Mouse (Mus musculus) gastrocnemius, postnatal 10 days (tissue): ENCODE measurements around the gene Cdc42se2. TPM values are rescaled to one million over a fixed set of nuclear protein-coding genes. Genes with fewer than 3 reads are reported as not detected.

Experiments
- DNase-seq: peaks from one replicate; pipeline ENCODE4 v3.0.0; 2021; ENCODE audit warnings: mixed read lengths
- long read RNA-seq, 2 experiments: library from polyadenylated mRNA; stranded (forward); transcript quantifications; one replicate each; pipeline ENCODE4 v2.0.0; 2021
- total RNA-seq, 2 experiments: library from RNA; stranded (reverse); gene quantifications; 2 replicates each; pipeline ENCODE4 v1.2.3; 2021

Gene Cdc42se2
- 10 to 100 TPM; 22.1 to 22.5 TPM for total RNA-seq
- long read RNA-seq, experiment 1, transcript Cdc42se2-201 (6 exons, 3,069 nt): major isoform, 45 of 65 reads
- long read RNA-seq, experiment 1, partial matches to known transcripts: 2 of 65 reads
- long read RNA-seq, experiment 1, other reads (novel, unspliced or antisense): 17 of 65 reads
- long read RNA-seq, experiment 2, transcript Cdc42se2-201 (6 exons, 3,069 nt): major isoform, 41 of 51 reads
- long read RNA-seq, experiment 2, partial matches to known transcripts: 0 of 51 reads
- long read RNA-seq, experiment 2, other reads (novel, unspliced or antisense): 10 of 51 reads

DNA sequence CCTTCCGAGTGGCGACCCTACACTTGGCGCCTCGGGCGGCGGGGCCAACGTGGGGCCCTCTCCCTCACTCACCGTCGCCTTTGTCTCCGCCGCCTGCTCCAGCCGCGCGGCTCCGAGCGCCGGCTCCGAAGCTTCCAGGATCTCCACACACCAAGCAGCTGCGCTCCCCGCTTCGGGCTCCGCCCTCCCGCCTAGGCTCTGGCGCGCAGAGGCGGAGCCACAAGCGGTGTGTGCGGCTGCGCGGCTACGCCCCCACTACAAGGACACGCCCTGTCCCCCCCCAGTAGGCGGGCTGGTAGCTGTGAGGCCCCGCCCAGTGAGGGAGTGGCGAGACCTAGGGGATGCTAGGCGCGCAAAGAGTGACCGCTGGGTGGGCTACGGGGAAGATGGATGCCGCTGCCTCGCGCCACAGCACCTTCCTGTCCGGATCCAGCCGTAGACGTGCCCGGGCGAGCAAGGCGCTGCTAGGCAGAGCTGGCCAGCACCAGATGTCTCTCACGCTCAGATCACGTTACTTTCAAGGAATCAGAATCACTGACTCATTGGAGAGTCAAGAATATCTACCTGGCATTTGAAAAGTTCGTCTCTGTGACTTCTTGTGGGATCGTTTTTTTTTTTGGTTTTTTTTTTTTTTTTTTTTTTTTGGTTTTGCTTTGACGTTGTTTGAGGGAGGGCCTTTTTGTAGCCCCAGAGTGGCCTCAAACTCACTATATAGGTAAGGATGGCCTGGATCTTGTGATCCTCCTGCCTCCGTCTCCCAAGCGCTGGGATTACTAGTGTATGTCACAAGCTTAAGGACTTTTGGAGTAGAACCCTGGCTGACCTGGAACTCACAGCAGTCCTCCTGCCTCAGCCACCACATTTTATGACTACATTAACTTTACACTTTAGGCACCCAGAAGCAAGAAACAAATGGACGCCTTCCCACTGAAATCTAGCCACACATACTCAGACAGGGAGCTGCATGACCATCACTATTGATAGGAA lies at the start of gene Cdc42se2:
Gene Cdc42se2, minus strand, starts transcription at position 188 of the 987 bp plus-strand sequence.
- peak; percentile 96 for DNase-seq

DNA sequence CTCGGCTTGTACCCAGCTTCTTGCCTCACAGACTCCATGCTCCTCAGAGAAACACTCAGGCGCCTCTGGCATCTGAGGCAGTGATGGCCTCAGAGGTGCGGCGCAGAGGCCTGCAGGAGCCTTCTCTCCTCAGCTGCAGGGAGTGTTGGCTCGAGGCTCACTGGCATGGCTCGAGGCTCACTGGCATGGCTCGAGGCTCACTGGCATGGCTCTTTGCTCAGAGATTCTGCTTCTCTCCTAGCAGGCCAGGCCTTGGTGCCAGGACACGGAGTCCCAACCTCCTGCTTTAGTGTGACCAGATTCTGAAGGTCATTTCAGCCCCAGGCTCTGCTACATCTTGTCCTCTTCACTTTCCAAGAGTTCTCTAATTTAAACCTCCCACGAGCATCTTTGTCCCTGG lies 48.6 kb upstream of the Cdc42se2 start:
- DNase-seq: peak; percentile 74

DNA sequence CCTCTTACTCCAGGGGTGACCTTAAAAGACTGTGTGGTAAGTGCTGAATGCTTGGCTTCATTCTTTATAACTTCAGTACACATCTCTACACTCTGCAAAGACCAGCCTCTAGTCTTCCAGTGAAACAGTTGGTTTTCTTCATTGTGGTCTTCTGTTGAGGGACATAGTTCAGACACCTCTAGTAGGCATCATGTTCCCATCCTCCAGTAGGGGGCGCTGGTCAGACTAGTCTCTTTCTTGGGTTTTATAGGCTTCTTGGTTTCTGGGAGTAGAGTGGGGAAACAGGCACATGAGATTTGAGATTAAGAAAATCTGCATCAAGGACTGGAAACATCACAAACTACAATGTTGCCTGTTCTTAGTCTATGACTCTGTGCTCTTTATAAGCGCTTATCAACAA lies 47.1 kb upstream of the Cdc42se2 start:
- DNase-seq: no peak

DNA sequence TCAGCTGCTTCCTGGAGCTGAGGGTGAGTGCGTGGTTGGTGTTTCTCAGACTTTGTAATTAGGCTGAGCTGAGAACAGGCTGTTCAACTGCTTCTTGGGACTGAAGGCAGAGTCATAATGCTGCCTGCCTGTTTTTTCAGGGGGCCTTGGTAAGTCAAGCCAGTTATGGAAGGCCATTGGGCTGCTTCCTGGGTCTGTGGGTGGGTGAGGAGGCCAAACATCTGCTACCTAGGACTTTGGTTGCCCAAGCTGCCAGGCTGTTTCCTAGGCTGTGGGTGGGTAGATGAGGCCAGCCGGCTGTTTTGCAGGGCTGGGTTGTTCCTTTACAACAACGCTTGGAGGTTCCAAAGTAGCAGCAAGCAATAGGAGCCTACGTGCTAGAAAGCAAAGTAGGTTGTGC lies 46.4 kb upstream of the Cdc42se2 start:
- DNase-seq: no peak

DNA sequence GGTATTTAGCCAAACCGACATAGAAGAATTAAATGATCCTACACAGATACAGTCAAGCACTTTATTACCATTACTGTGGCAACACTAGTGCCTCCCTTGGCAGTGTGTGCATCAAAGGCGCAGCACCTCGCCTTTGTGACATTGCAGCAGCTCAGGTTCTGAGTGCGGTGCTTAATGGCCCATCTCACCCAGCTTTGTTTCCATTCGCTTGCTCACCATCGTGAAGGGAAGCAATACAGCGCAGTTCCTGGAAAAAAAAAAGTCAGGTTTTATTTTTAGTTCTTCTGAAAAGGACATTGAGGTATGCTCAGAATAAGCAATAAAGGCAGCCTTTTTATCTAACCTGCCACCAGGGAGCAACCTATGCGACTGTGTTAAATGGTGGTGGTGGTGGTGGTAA lies 39.3 kb upstream of the Cdc42se2 start:
- no peak for DNase-seq

DNA sequence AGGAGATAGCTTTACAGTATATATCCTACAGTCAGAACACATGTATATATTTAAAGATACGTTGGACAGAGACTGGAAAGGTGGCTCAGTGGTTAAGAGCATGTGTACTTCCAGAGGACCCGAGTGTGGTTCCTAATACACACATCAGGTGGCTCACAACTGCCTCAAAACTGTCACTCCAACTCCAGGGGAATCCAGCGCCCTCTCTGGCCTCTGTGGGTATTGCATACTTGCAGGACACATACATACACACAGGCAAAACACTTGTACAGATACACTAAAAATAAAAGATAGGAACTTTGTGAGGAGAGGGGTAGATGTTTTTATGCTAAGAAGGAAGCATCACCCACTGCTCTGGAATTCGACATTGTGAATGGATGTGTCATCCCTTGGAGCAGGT lies 38.3 kb upstream of the Cdc42se2 start:
- DNase-seq: no peak

DNA sequence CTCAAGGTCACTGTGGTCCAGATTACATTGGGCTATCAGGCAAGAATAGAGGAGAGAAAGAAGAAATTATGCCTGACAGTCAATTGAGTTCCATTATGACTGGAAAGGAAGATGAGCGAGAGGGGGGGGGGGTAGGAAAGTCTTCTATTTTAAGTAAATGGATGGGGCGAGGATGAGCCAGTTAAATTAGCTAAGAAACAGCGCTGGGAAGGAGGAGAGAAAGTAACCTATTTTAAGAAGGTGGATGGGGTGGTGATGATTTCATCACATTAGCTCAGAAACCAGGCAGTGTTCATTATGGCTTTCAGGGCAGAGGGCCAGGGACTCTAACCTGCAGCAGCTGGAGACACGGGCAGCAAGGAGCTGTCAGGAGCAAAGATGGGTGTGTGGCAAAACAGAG lies 36.0 kb upstream of the Cdc42se2 start:
- DNase-seq: no peak

DNA sequence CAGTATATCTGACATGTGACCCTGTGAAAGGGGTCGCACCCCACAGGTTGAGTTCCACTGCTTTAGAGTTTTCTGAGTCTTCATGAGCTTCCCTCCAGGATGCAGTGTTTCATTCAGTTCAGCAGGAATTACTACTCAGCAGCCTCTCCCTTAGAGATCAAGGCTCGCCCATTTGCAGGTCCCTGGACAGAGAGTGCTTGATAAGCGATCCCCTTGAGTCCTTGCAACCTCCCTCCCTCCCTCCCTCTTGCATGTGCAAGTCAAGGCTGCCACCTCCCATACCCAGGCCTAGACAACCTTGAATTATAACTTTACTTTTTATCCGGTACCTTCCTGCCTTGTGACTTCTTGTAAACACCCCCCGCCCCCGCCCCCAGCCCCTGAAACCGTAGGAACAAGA lies 32.0 kb upstream of the Cdc42se2 start:
- no peak for DNase-seq

DNA sequence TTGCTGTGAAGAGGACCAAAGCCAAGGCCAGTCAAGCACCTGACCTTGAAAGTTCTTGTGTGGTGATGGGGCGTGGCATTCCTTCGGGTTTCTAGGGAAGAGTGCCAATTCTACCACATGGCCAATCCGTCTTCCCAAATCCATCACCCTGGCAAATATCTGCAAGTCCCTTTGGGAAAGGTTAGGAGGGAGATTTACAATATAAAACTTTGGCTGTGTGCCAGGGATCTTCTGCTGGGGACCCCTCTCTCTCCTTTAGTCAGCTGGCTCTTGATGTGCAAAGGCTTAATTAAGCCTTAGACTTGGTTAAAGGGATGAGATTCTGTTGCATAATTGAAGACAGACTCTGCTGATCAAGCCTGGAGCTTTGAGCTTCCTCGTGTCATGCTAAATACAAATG lies 30.0 kb upstream of the Cdc42se2 start:
- DNase-seq: no peak

DNA sequence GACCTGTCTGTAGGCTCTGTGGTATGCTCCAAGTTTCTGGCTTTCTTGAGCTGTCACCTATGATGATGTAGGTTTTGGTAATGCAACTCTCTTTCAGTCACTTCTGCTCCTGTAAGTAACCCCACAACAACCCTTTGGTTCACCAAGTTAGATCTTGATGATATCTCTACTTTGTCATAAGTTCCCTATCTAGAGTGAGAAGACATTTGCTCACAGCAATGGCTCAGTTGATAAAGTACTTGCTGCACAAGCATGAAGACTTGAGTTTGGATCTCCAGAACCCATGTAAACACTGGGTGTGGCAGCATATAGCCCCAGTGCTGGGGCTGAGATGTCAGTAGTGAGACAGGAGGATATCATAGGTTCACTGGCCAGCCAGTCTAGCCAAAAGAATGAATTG lies 28.2 kb upstream of the Cdc42se2 start:
- no peak for DNase-seq

DNA sequence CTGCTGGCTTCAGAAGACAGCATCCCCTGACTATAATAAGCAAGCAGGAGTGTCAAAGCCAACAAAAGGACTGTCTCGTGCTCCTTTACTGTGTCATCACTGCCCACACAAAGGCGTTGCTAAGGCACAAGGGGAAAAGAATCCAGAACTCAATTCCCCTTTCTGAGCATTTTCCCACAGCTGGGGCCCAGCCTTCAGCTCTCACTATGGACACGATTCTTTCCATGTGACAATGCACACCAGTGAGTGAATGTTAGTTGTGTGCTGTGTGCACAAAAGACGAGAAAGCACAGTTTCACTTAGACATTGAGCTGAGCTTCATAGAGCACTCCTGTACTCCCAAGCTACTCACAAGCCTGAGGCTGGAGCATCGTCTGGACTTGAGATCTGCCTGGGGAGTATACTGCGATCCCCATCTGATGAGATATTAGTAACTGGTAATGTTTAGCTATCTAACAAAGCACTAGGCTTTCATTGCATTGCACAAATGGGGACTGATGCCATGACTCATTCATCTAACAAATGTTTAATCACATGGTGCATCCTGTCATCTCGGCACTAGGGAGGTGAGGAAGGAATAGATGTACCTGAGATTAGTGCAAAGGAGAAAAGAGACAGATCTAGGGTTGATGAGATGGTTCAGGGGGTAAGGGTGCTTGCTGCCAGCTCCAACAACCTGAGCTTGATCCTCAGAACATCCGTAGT lies 25.5 kb upstream of the Cdc42se2 start:
- no peak for DNase-seq

DNA sequence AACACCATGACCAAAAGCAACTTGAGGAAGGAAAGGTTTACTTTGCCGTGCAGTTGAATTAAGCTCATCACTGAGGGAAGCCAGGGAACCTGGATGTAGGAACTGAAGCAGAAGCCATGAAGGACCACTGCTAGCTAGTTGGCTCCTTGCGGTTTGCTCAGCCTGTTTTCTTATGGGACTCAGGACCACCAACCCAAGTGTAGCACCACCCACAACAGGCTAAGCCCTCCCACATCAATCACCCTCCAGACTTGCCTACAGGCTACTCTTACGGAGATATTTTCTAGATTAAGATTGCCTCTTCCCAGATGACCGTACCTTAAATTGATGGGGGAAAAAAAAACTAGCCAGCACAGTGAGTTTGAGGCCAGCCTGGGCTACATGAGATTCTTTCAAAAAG lies 24.8 kb upstream of the Cdc42se2 start:
- no peak for DNase-seq

DNA sequence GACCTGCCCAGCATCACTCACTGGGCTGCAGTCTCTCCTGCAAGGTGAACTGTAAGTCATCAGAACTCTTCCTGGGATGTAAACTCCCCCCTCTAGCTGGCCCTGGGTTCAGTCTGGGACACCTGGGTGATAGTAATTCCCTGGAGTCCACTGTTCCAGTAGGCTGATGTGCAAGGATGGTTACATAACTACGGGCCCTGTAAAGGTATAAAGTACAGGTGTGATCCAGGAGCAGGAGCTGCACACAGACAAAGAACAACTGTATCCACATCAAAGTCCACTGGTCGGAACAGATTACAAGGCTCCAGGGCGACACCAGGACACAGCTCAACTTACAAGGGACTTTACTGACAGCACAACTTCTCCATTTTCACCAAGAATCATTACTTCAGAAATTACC lies 23.6 kb upstream of the Cdc42se2 start:
- no peak for DNase-seq

DNA sequence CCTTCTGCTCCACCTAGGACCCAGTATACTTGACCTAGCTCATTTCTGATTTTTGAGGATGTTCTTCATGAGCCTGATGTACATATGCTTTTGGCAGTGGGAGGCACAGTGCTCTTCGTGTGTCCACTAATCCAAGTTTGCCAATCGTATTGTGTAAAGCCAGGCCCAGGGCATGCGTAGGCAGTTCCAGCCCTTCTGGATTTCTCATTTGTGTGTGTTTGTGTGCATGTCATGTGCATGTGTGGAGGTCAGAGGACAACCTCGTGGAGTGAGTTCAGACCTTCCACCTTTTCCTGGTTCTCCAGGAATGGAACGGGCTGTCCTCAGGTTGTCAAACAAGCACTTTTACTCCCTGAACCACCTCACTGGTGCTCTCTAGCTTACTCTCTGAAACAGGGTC lies 22.1 kb upstream of the Cdc42se2 start:
- no peak for DNase-seq

DNA sequence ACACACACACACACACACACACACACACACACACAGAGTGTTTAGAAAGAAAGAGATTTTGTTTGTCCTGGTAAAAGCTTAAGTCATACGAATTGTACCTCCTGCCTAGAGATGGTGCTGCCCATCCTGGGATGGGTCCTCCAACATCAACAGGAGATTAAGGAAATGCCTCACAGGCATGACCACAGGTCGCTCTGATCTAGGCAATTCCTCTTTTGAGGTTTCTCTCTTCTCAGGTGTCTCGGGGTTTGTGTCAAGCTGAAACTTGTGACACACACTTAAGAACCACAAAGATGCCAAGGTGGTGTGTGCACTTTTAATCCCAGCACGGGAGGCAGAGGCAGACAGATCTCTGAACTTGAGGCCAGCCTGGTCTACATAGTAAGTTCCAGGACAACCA lies 20.7 kb upstream of the Cdc42se2 start:
- DNase-seq: no peak

DNA sequence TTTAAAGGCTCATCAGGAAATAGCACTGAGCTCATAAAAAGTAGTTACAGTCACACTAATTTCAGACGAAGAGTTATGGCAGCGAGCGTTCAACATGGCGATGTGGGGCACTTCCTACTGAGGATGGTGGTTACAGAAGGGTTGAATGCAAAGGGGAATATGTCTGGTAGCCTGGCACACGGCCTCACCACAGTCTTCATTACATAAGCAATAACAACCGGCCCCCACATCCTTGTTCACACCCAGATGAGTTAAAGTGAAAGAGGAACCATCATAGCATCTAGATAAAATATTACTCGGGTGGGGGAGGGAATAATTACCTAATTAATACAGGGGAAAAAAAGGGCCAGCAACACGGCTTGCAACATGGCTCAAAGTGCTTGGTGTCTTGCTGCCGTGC lies 20.2 kb upstream of the Cdc42se2 start:
- DNase-seq: no peak

DNA sequence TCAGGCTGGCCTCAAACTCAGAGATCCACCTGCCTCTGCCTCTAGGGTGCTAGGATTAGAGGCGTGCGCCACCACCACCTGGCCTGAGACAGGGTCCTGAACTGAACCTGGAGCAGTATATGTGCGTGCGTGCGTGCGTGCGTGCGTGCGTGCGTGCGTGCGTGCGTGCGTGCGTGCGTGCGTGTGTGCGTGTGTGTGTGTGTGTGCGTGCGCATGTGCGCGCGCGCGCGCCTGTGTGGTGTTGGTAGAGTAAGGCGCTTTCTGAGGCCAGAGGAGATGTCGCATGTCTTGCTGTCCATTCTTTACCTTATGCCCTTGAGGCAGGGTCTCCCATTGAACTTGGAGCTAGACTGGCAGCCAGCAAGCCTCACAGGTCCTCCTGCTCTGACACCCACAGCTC lies 19.4 kb upstream of the Cdc42se2 start:
- DNase-seq: no peak

DNA sequence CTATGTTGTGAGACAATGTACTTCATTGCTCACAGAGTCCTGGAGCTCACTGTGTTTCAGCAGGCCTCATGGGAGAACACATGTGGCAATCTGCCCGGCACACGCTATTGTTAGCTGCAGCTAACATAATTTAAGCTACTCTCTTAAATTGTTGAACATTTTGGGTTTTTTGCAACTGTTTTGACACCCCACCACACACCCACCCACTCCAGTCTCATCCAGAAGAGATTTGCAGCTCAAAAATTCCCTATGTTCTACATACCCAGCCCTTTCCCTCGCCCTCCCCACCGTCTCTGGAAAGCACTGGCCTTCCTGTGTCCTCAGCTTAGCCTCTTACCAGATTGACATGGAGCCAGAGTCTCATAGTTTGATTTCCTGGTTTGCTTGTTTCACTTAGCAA lies 17.7 kb upstream of the Cdc42se2 start:
- DNase-seq: peak; percentile 76

DNA sequence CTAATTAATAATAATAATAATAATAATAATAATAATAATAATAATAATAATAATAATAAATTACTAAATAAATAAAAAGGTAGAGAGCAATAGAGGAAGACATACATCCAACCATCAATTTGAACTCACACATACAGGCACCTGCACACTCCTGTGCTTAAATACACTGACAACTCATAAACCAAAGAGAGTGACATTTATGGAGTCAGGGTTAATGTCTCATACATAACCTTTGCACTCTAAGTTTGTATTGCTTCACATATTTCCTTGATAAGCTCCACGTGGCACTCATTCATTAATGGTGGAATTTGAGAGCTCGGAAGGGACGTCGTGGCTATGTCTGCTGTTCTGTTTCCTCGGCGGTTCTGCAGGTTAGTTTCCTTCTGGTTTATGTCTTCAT lies 15.1 kb upstream of the Cdc42se2 start:
- DNase-seq: no peak

DNA sequence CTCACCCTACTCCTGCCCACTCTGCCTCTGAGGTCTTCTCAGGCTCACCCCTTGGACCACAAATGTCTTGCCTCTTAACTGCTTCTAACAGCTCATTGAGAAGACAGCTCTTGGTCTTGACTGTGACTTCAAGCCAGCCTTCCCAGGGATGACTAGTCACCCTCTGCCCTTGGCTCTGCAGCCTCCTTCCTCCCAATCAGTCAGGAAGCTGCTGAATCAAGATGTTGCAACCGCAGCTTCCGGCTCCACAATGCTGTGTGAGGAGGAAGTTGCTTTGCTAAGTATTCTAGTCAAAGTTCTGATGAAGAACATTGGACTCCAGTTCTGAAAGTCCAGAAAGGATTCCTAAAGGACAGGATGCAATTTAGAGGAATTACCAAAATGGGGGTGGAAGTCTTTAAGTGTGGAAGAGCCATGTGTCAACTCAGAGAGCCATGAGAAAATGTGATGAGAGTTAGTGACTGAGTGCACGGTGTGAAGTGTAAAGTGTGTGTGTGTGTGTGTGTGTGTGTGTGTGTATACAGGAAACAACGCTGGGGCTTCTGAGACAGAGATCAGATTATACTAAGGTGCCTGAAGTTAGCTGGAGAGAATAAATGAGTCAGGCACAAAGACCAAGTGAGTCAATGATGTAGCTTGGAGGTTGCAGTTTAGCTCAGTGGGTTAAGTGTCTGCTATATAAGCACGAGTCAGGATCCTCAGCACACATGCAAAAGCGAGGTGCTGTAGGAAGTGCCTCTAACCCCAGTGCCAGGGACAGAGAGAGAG lies 14.5 kb upstream of the Cdc42se2 start:
- peak; percentile 17 for DNase-seq

DNA sequence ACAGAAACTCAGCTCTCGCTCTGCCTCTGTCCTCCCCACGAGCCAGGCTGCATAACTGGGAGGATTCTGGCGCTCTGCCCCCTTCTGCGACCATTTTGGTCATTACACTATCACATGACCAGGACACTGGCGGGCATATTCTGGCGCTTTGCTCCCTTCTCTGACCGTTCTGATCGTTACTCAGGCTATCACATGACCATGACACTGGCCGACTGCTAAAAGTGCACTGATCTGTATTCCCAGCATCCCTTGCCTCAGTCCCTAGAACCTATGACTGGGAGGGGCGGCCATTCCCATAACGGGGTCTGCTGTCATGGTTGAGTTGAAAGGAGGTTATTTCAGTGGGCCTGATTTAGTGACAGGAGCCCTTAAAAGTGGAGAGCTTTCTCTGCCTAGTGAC lies 9.1 kb upstream of the Cdc42se2 start:
- DNase-seq: no peak

DNA sequence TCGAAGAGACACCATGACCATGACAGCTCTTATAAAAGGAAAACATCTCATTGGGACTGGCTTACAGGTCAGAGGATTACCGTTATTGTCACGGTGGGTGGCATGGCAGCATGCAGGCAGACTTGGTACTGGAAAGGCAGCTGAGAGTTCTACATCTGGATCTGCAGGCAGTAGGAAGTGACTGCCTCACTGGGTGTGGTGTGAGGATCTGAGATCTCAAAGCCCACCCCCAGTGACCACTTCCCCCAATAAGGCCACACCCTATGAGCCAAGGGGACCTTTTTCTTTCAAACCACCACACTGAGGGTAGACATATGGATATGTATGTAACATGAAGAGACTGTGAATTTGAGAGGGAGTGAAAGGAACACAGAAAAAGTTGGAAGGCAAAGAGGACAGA lies 7.2 kb upstream of the Cdc42se2 start:
- no peak for DNase-seq
